Mouse (Mus musculus) 416B (cell line): Measurements from ENCODE around the gene Acadvl.
A peak's percentile ranks its signal among the peaks of the same experiment; 100 is the strongest.

Experiments
- DNase-seq: peaks from one replicate; pipeline ENCODE4 v3.0.0; 2011; ENCODE audit warnings: low read depth

Acadvl gene

DNA sequence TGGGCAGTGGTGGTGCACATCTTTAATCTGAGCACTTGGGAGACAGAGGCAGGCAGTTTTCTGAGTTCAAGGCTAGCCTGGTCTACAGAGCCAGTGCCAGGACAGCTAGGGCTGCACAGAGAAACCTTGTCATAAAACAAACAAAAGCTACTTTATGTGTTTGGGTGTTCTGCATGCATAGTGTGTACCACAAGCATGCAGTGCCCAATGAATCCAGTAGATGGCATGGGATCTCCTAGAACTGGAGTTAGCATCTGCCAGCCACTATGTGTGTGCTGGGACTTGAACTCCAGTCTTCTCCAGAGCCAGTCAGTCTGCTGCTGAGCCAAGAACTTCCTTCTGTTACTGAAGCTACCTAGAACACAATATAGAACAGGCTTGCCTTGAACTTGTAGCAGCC, 13.3 kb downstream of the Acadvl start:
- peak; percentile 77 for DNase-seq

DNA sequence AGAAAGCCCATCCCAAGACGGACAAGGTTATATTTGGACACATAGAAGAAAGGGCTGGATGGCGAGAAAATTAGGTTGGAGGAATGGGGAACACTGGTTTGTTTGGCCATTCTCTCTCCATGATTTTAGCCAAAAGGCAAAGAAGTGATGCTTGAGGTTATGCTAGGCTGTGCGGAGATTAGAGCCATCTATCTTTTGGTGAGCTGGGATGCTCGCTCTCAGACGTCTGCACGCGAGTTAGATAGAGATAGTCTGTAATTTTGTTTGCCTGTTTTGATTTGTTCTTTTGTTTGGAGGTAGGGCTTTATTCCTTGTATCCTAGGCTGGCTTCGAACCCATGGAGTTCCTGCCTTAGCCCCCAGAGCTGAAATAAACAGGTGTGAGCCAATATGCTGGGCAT, 14.1 kb downstream of the Acadvl start:
- no peak for DNase-seq

DNA sequence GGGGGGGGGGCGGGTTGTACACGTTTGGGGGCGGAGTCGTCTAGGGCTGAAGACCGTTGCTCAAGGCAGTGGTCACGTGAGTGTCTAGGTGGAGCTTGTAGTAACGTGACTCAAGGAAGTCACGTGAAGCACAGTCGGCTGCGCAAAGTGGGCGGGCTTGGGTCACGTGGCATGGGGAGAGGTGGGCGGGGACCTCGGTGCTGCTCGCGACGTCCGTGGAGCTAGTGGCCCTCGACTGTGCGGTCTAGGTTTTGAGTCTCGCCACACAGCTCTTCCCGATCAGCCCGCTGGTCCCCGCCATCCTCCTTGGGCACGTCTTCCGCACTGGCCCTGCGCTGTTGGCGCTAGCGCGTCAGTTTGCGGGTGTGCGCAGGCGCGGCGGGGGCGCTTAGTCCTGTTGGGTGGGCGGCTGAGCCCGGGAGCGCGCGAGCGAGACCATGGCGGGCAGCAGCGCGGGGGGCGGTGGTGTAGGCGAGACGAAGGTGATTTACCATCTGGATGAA, 14.8 kb downstream of the Acadvl start, which contains the start of gene Dvl2:
Gene Dvl2 (plus strand): TSS at position 200 of the 503 bp plus-strand sequence.
- DNase-seq: peak; percentile 99

DNA sequence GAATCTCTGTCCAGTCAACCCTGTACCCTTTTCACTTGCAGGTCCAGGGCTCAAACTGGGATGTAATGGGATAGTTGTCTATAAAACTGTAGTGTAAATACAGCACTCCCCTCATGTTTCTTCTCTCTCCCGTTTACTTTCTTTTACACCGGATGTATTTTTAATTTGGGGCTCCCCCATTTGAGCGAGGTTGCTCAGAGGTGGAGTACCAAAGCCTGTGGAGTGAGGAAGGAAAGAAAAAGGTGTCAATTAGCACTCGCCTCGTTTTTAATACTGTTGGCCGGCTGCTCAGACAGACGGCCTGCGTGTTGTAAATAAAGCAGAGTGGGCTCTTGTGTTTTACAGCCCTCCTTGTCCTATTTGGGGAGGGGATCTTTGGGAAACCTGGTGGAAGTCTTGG, 15.5 kb downstream of the Acadvl start:
- DNase-seq: no peak

DNA sequence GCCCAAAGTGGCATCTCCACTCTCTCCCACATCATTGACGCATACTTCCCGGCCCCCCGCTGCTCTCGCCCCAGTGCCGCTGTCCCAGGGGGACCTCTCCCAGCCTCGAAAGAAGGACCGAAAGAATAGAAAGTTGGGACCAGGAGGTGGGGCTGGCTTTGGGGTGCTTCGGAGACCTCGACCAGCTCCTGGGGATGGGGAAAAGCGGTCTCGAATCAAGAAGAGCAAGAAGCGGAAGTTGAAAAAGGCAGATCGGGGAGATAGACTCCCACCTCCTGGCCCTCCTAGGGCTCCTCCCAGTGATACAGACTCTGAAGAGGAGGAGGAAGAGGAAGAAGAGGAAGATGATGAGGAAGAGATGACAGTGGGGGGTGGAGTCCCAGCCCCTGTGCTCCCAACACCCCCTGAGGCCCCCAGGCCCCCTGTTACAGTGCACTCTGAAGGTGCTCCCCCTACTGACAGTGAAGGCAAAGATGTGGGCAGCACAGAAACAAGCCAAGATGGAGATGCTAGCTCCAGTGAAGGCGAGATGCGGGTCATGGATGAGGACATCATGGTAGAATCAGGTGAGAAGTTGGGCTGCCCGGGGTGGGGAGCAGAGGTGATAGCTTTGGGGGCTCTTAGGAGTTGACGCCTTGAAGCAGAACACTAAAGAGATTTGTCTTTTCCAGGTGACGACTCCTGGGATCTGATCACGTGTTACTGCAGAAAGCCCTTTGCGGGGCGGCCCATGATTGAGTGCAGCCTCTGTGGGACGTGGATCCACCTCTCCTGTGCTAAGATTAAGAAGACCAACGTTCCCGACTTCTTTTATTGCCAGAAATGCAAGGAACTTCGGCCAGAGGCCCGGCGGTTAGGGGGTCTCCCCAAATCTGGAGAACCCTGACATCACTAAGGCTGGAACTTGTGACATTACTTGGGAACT, 16.4 kb downstream of the Acadvl start:
- DNase-seq: no peak

DNA sequence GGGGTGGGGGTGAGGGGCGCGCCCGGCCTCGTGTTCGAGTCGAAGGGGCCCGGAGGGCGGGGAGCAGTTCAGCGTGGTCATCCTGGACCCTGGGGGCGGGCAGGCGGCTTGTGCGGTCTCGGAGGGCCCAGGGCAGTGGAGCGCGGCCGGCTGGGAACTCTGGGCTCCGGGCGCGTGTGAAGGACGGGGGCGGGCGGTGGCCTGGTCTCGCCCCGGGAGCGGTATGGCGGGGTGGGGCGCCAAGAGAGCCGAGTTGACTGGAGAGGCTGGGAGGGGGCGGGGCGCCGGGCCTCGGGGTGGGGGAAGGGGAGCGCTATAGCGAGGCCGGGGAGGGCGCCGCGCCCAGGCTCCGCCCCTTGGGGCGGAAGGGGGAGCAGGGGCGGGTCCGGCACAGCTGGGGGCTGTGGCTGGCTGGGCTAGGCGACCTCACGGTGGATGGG, 18.1 kb downstream of the Acadvl start:
- DNase-seq: peak; percentile 81

DNA sequence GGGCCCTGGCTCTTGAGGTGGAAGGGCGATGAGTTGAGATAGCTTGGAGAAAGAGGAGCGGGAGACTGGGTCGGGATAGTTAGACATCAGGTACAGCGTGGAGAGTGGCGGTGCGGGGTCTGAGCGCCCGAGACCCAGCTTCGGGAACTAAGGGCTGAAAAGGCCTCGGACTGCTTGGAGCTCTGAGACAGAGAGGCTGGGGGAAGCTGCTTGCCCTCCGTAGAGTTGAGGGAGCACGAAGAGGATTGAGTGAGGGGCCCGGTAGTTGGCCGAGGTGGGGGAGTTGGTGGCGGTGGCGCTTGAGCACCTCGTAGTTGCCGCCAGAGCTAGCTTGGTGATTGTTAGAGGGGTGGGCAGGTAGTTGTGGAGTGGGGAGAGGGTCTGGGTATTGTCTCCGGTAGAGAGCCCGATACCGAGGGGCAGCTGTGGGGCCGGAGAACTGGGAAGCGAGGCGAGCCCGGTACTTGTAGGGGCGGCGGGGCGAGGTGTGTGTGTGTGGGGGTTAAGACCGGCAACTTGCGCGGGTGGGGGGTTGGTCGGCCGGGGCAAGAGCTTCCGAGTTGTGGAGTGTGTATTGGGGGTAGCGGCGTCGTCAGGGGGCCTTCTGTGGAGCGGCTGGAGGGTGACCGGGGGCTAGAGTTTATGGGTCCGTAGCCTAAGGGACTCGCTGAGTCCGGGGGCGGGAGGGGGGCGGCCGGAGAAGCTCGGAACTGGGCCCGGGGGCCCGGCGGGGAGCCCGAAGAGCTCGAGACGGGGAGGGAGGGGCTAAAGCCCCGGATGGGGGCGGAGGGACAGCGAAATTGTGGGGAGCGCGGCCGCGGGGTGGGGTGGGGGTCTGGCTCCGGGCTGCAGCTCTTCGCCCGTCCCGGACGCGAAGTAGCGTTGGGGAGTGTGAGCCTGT, 18.8 kb downstream of the Acadvl start:
- DNase-seq: peak; percentile 65

DNA sequence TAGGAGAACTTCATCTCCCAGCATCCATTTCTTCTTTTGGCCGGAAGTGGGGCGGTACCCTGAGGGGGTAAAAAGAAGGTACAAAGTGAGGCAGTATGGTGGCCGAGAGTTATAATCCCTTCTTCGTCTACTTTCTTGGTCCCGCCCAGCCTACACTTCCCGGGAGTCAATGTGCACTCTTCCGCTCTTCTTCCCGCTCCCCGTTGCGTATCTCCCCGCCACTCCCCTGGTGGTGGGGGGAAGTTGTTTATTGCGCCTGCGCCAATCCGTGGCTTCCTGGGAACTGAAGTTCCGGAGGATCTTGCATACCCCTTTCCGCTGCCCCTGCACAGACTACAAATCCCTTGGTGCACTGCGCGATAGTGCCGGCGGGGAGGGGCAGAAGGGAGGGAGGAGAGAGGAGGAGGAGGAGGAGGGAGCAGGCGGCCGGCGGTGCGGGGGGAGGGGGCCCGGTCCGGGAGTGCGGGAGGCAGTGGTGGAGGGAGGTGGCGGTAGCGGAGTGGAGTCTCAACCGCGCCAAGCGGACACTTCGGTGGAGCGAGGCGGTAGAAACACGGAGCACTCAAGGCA, 19.7 kb downstream of the Acadvl start, which contains the start of gene Phf23:
Gene Phf23 (plus strand): TSS at position 387 of the 570 bp plus-strand sequence.
- DNase-seq: peak; percentile 100

DNA sequence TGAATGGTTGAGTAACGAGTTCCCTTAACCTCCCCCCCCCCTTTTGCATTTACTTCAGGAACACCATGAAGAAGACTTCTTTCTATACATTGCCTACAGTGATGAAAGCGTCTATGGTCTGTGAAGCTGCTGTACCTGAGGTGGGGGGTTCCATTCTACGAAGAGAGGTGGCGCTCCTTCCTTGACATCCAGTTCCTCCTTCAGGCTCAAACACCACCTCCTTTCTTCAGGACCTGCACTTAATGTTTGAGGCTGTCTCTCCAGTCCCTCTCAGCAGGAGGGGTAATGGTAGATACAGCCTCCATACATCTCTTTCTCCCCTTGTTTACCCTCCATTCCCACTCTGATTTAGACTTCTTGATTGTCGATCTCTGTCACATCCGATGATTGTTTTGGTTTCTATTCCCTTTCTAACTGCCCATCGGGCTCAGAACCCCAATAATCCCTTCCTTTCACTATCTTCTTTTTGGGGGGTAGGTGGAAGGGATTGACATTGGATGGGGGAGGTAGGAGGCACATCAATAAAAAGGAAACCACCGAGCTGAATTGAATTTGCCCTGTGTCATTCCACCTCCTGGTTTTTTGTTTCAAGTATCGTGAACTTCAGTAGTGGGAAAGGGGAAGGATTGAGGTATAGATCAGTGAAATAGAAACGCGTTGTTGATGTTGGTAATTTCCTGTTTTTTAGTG, 20.7 kb downstream of the Acadvl start:
- DNase-seq: no peak

DNA sequence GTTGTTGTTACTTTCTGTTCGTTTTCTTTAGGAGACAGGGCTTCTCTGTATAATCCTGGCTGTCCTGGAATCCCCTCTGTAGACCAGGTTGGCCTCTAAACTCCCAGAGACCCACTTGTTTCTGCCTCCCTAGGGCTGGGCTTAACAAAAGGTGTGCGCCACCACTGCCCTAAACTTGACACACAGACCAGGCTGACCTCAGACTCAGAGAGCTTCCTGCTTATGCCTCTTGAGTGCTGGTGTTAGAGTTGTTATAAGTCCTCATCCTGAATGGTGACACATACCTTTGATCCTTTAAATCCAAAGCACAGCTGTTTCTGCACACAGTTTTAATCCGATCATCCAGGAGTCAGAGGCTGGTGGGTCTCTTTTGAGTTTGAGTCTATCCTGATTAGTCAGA, 22.3 kb downstream of the Acadvl start:
- DNase-seq: no peak

DNA sequence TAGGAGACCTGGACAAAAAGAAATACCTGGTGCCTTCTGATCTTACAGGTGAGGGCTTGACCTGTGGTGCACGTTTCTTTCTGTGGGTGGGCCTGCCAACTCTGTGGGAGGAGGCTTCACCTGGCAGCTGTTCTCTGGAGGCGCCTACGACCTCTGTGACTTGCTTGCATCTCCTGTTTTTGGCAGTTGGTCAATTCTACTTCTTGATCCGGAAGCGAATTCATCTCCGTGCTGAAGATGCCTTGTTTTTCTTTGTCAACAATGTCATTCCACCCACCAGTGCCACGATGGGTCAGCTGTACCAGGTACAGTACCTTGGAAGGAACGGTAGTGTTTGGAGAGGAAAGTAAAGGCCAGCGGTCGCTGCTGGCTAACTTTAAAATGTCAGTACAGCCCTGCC, 22.8 kb downstream of the Acadvl start:
- no peak for DNase-seq

DNA sequence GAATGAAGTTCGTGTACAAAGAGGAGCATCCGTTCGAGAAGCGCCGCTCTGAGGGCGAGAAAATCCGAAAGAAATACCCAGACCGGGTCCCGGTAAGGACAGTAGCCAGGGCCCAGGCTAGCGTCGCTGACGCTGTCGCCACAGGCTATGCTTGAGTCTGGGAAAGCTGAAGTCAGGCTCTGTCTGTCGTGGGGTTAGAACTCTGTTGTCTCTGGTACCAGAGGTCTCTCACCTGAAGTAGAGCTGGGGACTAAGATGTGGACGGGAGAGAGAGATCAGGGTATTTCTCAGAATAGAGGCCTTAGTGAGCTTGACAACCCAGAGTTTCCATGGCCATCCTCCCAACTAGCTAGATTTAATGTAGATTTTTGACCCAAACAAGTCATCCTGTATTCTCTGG, 23.5 kb downstream of the Acadvl start:
- no peak for DNase-seq

DNA sequence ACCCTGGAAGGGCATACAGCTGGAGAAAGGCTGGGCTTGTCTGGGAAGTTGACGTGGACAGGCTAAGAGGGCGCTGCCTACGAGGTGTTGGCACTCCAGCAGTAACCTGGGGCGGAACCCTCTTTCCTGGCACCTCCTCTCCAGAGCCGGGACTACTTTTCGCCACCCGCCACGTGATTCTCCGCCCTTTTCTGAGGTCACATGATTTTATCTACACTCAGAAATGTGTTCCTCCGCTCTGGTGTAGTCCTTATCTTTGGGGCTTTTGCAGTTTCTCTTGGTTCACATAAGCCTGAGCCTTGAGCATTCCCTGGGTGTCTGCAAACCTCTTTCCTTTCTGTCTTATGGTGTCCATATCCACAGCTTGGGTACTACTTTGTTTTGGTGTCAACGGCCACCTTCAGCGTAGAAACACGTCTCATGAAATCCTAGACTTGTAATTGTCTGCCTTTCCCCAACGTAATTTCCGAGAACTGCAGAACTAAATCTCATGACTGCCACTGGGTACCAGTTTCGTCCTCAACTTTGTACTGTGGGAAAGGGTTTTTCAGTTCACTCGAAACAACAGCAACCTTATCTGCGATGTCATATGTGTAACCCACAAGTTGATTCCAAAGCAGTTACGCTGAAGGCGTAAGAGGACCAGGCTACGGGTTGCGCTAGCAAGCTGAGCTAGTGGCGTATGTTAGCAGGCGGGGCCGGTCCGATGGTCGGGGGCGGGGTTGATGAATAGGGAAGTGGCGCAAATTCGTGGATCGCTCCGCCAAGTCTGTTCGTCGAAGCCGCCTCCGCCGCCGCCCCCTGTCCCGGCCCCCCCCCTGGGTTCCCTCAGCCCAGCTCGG, 24.1 kb downstream of the Acadvl start, which contains the start of gene Gabarap:
Gene Gabarap (plus strand): TSS at position 294 of the 842 bp plus-strand sequence.
- peak; percentile 98 for DNase-seq

DNA sequence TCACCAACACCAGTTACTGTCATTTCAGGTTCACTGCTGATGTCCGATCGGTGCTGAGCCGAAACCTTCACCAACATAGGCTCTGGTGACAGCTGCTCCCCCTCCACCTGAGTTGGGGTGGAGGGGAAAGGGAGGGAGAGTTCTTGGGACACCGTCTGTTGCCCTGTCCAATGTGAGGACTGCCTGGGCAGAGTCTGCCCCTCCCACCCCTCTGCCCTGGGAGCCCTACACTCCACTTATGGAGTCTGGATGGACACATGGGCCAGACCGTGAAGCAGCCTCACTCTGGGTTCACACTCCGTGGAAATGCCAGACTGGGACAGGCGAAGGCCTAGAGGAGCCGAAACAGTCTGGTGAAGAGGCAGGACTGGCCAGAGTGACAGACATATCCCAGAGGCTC, 25.3 kb downstream of the Acadvl start:
- no peak for DNase-seq

DNA sequence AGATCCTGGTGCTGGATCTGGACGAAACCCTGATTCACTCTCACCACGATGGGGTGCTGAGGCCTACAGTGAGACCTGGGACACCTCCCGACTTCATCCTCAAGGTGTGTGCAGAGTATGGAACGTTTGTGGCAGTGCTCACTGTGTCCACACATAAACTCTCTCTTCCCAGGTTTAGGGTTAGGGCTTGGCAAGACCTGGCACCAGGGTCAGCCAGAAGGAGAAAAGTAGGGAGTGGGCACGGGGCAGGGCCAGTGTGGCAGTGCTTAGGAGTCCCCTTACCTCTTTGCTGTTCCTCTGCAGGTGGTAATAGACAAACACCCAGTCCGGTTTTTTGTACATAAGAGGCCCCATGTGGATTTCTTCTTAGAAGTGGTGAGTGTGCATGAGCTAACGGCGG, 30.8 kb downstream of the Acadvl start:
- no peak for DNase-seq

DNA sequence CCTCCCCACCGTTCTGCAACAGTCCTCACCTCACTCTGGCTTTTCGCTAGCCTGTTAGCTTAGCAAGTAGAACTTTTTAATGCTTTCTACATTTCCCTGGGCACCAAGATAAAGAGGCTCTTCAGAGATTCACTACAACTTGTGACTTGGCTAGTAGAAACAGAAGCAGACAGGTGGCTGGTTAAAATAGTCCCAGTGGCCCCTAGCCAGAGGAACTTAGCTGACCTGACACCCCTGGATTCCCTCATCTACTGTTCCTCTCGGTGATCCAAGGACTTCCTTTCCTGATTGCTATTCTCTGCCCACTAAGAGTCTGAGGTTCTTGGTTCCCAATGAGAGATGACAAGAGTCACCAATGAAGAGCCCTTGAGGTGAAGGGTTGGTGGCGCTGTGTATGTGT, 31.8 kb downstream of the Acadvl start:
- DNase-seq: no peak

DNA sequence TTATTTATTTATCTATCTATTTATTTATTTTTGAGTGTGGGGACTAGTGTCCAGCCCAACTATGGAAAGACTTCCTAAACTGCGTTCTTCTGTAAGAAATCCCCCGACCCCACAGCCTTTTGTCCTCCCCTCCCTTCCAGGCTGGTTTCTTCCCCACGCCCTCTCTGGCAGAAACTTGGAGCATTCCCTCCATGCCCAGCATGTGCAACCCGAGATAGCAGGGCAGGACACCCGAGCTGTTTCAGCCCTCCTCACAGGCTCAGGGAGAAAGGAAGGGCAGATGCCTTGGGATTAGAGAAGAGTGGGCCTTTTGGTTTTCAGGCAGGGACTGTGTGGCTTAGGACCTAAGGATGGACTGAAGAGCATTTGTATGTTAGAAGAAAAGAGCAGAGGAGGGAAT, 32.3 kb downstream of the Acadvl start:
- no peak for DNase-seq

DNA sequence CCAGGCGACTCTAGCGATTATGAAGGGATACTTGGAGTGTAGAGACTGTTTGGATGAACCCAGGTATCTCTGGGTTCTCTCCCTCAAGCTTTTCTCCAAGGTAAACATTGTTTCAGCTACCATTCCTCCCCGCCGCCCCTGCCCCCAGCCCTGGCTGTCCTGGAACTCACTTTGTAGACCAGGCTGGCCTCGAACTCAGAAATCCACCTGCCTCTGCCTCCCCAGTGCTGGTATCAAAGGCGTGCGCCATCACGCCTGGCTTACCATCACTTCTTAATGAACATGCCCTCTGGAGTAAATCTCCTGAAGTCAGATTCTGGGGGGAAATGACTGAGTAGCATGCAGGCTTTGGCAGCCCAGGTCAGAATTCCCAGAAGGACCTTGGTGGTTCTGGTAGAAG, 33.0 kb downstream of the Acadvl start, which contains the start of gene Elp5:
Gene Elp5 (minus strand): TSS at position 293 of the 400 bp plus-strand sequence.
- no peak for DNase-seq

DNA sequence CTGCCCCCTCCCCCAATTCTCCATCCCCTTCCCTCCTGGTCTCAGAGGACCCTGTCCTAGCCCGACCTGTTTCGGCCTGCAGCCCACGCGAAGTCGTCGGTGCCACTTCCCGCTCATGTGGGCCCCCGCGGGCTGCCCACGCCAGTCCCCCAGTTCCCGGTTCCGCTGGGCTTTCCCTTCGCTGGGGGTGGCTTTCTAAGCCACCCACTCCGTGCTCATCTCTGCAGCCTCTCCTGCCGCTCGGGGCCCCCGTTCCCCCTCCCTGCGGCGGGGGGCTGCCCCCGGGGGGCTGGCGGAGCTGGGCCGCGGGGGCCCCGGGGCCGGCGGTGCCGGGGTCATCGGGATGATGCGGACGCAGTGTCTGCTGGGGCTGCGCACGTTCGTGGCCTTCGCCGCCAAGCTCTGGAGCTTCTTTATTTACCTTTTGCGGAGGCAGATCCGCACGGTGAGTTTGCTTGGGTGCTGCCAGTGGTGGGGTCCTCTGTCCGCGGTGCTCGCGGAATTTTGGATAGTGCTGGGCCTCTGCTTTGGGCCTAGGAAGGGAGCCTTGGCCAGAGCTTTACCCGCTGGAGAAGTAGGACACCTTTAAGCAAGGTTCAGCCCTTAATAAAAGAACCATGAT, 34.0 kb downstream of the Acadvl start, which contains the start of gene Ctdnep1:
Gene Ctdnep1 (plus strand): TSS at position 16 of the 622 bp plus-strand sequence.
- no peak for DNase-seq
